Mouse (Mus musculus) naive thymus-derived CD4-positive, alpha-beta T cell, adult 2 months (primary cell): Measurements from ENCODE around the gene Tmprss4.
A peak's percentile ranks its signal among the peaks of the same experiment; 100 is the strongest.

Experiments
- DNase-seq: peaks from one replicate; pipeline ENCODE4 v3.0.0-alpha.2; 2011; ENCODE audit warnings: low read depth

Tmprss4 gene

DNA sequence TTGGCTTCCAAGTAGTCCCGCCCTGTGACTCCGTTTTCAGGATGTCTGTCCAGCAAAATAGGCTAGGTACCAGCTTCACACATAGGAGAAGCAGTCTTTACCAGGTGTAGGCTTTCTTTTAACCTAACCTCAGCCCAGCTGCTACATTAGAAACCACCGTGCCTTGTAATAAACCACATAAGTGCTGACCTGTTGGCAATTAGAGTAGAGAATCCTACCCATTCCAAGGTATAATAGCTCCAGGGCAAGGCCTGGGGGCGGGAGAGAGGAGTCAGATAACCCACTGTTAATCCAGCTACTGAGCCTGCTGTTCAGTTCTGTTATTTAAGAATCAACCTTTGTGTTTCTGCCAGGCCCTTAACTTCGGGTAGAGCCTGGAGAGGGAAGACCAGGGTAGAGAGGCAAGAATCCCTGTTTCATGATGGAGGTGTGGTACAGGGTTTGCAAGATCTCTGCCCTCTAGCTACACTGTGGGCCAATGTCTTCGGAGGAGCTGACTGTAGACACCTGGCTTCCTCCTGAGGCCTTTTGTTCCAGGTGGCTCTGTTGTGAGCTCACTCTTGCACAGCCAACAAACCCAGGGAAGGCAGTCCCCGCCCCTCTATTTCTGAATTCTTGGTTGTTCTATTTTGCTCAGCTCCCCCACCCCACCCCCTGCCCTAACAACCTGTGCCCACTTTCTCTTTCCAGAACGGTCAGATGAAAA, 7.6 kb downstream of the Tmprss4 start:
- no peak for DNase-seq

DNA sequence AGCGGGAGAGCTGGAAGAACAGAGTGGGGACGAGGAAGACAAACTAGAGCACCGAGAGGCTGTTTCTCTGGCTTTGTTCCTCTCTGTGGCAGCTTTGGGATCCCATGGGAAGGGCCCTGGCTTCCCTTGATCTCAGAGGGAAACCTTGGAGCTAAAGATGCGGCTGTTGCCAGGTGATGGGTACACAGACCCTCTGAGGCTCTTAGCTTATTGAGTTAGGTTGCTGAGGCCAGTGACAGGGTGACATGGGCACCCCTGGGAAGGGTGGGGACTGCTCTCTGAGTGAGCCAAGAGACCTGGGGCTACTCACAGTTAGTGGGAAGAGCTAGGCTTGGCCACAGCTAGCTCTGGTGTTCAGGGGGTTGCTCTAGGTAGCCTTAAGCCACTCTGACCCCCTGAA, 8.4 kb downstream of the Tmprss4 start:
- DNase-seq, result no peak

DNA sequence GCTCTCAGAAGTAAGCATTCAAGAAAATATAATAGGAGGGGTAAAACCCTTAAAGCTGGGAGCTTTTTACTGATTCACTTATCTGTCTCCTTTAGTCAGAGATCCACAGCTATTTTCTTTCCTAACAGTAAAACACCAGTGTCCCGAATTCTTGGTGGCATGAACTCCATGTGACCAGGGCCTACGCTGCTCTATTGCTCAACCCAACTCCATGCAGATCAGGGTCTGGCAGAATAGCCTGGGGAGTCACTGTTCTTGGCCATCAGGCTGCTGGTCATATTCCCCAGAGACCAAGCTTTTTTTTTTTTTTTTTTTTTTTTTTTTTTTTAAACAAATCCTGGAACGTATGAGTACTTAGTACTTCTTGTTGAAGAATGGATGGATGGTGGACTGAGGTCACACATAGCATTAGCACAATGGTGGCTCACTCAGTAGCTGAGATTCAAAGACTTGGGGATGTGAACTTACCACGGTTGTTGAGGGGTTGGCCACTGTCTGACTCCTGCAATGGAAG, 14.2 kb downstream of the Tmprss4 start:
- no peak for DNase-seq

DNA sequence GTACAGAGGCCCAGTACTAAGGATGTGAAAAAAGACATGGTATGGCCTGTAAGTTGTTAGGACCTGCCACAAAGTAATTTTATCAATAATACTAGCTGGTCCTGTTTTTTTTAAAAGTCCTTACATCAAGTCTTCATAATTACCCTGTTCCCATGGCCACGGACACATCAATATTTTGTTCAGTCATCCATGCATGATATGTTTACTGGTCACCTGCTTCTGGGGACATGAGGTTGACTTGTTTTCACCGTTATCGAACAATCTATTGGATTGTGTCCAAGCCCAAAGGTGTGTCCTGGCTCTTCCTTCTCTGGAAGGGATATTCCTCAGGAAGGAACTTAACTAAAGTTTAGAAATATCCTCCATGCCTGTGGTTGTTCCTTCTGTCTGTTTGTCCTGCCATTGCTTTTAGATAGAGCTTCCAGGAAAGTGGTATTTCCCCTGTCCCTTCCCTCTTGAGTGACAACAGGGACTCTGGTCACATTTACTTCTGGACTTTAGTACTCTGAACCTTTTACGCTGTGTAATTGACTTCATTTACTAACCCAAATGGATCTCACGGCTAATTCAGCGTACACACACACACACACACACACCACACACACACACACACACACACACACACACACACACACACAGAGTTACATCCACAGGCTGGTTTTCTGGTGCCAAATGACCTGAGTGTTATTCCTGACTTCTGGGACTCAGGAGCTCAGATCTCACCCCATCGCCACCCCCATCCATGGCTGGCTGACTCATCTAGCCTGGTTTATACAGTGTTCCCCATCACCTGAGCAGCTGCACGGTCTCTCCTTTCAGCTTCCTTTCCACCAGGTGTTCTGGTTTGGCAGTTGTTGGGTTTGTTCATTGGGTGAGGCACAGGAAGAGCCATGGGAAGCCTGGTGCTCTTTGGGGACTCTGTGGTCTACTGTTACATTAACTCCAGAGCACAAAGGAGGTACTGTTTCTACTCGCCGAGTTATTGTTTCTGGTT, 15.0 kb downstream of the Tmprss4 start:
- DNase-seq, result no peak

DNA sequence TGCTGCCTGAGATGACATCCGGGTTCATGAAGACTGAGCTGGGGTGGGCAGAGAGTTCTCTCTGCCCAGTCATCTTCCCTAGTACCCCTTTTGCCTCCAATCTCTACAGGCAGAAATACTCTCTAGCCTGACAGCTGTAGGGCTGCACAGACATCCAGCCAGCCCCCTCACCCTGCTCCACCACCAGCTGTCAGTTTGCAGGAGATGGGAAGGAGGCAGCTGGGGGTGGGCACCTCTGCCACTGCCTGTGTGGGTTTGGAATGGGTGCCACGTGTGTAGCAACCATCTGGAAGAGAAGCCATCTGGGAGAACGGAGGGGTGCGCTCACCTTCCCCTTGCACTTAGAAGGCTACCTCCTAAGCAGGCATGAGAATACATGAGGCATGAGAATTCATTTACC, 18.6 kb downstream of the Tmprss4 start:
- no peak for DNase-seq

DNA sequence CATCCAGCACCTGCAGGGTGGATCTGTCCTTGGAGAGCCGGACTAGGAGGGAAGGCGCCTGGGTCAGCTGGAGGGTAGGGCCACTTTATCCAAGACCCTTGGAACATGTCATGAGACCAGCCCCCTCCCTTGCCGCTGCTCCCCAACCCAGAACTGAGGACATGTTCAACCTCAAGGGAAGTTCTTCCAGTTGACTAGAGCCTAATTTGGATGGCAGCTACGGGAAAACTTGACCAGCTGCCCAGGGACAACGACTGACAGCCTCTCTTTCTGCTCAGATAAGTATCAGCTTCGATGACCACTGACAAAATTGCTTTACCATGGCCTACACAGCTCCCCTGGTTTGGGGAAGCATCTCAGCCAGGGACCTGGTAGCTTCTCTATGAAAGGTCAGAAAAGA, 20.6 kb downstream of the Tmprss4 start:
- no peak for DNase-seq

DNA sequence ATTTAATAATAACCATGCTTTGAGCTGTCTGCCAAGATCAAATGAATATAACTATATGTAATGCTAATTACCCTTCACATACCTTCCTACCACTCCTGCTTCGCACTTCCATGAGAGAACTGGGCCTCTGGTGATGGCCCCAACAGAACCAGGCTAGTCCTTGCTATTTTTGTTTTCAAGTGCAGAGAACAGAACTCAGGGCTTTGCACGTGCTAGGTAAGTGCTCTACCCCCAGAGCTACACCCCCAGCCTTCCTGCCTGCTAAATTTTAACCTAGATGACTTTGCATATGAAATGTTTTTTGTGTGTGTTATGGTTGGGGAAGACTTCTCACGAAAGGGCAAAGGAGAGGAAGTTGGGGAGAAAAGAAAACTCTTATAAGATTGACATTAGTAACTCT, 21.4 kb downstream of the Tmprss4 start:
- peak; percentile 21 for DNase-seq

DNA sequence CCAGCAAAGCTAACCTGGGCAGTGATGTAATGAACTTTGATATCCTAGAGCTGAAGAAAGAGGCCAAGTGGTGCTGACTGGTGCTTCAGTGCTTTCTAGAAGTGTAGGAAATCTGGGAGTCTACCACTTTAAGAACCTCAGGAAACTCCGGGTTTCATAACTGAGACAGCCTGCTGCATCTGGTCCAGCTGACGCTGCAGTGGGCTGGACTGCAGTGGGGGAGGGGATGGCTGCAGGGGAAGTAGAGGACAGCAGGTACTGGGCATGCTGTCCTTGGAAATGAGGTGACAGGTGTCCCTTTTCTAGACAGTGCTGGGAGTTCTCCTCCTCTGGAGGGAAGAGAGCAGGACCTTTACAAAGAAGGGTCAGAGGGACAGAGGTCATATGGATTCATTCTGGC, 22.1 kb downstream of the Tmprss4 start, which contains the start of gene BC049352:
Gene BC049352, plus strand, starts transcription at position 238 of the 400 bp plus-strand sequence.
- DNase-seq, result no peak

DNA sequence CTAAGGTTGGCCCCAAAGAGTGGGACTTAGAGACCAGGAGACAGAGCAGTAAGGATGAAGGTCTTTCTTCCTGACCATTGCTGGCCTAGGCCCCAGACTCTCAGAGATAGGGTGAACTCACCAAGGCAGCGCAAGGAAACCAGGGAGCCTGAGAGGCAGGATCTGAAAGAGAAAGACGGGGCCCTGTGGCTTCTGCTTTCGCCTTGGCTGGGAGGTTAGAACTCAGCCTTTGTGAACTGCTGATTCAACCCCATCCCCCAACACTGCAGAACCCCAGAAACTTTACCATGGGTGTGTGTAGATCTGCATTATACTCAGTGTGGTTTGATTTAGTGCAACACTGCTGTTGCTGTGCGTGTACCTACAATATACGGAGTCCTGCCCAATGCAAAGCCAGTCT, 24.6 kb downstream of the Tmprss4 start:
- no peak for DNase-seq

DNA sequence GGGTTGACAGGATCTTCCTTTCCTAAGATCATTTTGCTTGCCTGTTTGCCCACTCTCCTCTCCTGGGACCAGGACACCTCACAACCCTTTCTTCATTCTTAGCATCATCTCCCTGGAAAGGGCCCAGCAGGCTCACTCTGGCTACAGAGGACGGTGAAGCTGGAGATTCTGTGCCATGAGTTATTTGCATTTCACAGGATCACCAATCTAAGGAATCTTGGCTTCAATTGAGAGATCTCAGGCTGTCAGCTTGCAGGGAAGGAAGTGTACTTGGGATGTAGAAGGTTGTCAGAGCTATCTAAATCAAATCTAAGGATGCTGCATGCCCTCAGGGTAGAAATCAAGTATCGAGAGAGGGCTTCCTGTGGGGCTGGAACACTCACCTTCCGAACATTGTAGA, 30.4 kb downstream of the Tmprss4 start:
- no peak for DNase-seq

DNA sequence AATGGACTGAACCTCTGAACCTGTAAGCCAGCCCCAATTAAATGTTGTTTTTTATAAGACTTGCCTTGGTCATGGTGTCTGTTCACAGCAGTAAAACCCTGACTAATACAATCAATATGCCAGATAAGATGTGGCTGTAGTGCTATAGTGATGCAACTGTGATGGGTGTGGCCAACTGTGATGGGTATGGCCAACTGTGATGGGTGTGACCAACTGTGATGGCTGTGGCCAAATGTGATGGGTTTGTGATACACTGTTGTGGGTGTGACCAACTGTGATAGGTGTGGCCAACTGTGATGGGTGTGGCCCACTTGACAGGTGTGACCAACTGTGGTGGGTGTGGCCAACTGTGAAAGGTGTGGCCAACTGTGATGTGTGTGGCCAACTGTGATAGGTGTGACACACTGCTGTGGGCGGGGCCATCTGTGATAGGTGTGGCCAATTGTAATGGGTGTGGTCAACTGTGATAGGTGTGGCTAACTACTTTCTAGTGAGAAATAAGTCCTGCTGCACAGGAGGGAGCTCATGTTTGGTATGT, 32.8 kb downstream of the Tmprss4 start:
- no peak for DNase-seq

DNA sequence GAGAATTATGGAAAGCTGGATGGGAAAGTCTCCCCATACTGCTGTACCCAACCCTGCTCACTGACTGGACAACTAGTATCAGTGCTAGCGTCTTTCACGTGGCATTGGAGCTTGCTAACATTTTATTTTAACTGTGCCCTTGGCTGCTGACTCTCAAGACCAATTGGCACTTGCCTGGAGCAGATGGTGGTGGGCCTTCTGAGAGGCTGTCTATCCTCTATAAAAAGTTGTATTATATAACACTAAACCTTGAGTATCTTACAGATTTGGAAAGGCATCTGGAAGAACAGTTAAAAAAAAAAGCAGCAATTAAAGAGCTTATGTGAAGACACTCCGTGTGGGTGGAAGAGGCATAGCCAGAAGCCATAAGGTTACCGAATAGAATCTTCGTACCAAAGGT, 33.7 kb downstream of the Tmprss4 start:
- DNase-seq, result no peak

DNA sequence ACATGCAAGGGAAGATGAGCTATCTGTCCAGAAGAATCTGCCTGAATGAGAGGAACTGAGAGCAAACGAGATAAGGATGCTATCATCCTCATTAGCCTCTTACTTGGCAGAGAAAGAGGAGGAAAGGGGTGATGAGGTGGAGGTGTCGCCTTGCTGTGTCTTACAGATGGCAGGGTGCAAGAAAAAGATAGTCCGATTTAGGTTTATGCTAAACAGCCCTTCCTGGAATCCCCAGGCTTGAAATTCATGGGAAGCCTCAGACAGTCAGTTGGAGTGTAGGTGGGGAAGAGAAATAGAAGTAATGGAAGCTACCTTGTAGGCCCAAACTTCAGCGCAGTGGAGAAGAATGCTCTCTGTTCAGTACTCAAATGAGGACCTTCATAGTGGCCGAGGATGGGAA, 36.0 kb downstream of the Tmprss4 start:
- no peak for DNase-seq

DNA sequence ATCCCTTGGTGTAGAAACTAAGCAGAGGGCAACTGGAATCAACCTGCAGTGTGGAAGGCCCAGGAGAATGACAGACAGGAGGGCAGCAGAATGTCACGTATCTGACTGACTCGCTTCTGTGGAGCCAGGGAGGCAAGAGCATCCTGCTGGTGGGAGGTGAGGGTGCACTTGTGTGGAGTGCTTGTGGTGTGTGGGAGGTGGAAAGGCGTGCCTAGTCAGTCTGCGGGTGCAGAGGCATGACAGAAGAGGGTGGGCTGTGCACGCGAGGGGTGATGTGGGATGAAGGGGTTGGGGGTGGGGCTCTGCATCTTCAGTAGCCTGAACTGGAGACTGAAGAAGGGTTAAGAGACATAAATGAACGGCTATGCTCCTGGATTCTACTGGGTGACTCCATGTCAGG, 50.5 kb downstream of the Tmprss4 start:
- no peak for DNase-seq

DNA sequence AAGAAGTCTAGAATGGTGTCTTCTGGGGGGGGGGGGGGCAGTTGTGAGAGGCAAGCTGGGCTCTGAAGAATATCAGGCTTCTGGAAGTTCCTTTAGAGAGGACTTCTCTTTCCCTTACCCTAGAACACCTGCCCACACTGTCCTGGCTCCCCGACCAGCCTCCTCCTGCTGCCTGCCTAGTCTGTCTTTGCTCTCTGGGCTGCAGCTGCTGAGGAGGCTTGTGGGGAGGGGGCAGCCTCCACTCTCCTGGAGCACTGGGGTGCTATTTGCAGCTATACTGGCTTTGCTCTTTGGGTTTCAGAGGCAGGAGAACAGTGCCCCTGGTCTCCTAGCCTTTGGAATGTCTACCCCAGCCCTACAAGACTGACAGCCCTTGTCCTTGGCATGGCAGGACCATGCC, 53.0 kb downstream of the Tmprss4 start:
- no peak for DNase-seq

DNA sequence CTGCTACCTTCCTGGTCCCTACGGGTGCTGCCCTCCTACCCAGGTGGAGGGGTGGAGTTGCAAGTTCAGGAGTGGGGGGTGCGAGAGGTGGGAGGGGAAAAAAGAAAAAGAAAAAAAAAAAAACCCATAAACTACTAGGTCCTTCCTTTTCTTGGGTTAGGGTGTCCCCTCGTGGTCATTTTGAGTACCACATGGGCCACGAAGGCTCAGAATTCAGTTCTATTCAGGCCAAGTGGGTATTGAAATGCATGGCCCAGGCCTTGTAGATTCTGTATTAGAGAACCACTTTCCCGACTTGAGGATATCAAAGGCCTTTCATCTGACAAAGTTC, 57.7 kb downstream of the Tmprss4 start:
- peak; percentile 88 for DNase-seq

DNA sequence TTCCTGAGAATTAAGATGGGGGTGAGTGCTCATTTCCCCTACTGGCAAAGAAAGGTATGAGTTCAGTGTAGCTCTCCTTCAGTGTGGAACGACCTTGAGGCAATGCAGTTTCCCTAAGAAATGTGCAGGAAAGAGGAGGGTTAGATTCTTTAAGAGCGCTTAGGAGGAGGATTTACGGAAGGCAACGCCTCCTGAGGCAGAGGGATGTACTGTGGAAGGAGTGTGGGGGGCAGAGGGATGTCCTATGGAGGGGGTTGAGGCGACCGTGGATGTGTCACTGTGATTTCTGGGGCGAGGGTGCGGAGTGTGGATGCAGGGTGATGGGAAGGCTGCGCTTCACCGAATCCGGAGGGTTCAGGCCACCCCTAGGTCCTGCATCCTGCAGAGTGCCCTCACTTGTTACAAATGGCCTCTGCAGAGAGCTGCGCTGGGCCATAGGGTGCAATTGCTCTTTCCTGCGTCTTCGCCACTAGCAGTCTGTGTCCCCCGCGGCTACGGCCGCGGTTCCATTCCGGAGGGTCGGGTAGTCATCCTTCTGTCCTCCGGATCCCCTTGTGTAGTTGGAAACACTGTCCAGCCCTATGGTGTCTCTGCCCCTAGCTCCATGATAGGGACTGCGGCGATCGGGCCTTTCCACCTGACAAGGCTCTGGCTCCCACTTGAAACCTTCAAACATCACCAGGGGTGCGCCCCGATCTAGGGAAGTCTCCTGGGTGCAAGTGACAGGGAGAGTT, 58.2 kb downstream of the Tmprss4 start:
- no peak for DNase-seq

DNA sequence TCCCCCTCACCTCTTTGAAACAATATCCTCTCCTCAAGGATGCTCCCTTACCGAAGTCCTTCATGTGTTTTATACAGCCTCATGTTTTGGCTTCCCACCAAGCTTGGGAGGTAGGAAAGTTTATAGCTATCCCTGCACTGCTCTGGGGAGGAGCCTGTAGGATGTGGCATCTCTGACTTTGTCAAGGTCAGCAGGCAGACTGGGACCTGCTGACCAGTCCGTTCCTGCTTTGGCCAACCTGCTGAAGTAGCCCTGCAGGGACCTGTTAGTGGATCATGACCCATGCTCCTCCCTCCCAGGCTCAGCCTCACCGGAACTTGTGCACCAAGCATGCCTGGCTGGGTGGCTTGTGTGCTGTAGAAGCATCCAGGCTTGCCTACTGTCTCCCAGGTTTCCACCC, 61.2 kb downstream of the Tmprss4 start:
- no peak for DNase-seq

DNA sequence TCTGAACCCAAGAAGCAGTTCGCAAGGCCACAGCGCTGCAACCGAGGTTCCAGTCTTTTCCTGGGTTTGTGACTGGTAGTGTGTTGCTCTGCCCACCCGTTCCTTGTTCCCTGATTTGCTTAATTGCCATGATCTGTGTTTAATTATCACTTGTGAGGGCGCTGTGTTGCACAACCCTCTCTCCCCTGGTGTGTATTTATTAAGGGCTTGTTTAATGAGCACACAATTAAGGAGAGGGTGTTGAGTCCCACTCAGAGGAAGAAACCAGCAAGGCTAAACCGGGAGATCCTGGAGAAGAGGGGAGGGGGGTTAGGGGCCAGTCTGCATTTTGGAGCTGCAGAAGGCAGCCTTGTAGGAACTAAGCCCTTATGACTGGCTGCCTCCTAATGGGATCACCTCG, 62.9 kb downstream of the Tmprss4 start:
- no peak for DNase-seq

DNA sequence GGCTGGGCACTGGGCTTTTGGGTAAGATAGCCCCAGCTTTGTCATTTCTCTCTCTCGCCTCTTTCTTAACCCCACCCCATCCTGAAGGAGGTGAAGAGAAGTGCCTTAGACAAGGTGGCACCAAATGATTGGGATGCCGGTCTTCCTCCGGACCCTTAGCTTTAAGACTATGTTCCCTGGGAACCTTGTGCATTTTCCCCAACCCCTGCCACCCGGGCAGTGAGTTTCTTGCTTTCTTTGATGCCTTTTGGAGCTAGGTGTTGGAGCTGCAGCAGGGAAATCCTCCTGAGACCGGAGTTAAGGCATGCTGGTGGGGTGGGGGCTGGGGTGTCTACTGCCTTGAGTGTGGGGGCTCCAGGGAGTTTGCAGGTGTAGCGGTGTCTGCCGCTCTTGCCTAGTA, 64.8 kb downstream of the Tmprss4 start:
- DNase-seq, result no peak

DNA sequence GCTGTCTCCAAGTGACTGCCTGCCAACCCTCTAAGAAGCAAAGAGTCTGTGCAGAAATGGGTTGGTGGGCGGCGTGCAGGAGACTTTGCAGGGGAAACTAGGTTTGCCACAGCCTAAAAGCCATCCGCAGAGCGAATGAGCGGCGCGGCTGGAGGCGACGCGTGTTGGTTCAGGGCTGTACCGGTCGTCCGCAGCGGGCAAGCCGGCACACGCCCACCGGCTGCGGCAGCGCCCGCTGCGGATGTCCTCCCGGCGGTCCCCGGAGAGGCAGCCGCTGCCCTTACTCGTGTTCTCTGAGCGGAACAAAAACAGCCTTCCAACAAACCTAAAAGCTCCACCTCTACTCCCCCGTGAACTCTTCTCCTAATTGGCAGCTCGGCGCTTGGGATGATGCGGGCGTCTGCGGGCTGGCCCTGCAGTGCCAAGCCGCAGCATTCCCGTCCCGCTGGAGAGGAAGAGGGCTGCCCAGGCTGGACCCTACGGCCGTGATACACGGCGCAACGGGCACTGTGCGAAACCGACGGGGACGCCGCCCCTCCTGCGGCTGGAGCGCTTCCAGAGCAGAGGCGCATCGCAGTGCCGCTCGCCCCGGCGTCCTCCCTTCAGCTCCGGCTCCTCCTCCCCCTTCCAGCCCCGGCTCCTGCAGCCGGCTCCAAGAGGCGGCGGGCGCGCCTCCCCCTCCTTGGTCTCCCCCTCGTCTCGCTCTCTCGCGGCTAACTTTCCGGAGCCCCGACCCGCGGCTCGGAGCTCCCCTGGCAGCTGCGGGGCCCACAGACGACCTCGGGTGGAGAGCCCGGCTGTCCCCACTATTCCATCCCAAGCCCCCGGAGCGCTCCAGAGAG, 65.5 kb downstream of the Tmprss4 start, which contains the start of gene Scn4b:
Gene Scn4b, plus strand, starts transcription at position 205 of the 842 bp plus-strand sequence.
- DNase-seq, result peak; percentile 62
